Mouse (Mus musculus): ENCODE data around the gene Gm8279. TPM values are rescaled to one million over a fixed set of nuclear protein-coding genes. Genes with fewer than 3 reads are reported as not detected.

The Gm8279 gene
- not detected in 2 replicates for total RNA-seq (2023)

GRCm38 (mm10) chr14:5131219-5131618, at the start of gene Gm8279:
Gene Gm8279 (plus strand): TSS chr14:5131519.

GRCm38 (mm10) chr14:5164235-5164634, 32.9 kb downstream of the Gm8279 start, which contains the start of gene Gm3317:
Gene Gm3317 (plus strand): TSS chr14:5164535.

GRCm38 (mm10) chr14:5185493-5185892, 54.2 kb downstream of the Gm8279 start, which contains the start of gene Gm8271:
Gene Gm8271 (plus strand): TSS chr14:5185793.

Other genes with a start within 250 kb of the Gm8279 start
- gene Gm3278, start 239.1 kb upstream of the Gm8279 start, total RNA-seq (2023): not detected in 2 replicates
- gene Gm8297, start 147.6 kb upstream of the Gm8279 start, total RNA-seq (2023): not detected in 2 replicates
- not detected in 2 replicates for gene Gm3298, start 115.6 kb upstream of the Gm8279 start, total RNA-seq (2023)
- not detected in 2 replicates for gene 4930555G01Rik, start 80.9 kb upstream of the Gm8279 start, total RNA-seq (2023)
- gene Gm8281, start 60.5 kb upstream of the Gm8279 start, total RNA-seq (2023): not detected in 2 replicates
- gene Gm3317, start 33.0 kb downstream of the Gm8279 start, total RNA-seq (2023): not detected in 2 replicates
- gene Gm8271, start 54.3 kb downstream of the Gm8279 start, total RNA-seq (2023): not detected in 2 replicates
- gene Gm3526, start 129.1 kb downstream of the Gm8279 start, total RNA-seq (2023): not detected in 2 replicates
- gene Gm3542, start 203.4 kb downstream of the Gm8279 start, total RNA-seq (2023): not detected in 2 replicates

All from neutrophil, adult 65 days (primary cell).